Mouse (Mus musculus): Measurements from ENCODE around the gene Ankrd28.
A peak's percentile ranks its signal among the peaks of the same experiment; 100 is the strongest.

GRCm38 (mm10) chr14:31665566-31665940 lies 164.9 kb downstream of the Ankrd28 start:
- TF ChIP-seq CTCF (IDR thresholded peaks at IDR 0.05; ENCODE audit: control insufficient read depth, insufficient read depth, insufficient read length) (no peak), CEBPB (IDR thresholded peaks at IDR 0.05; ENCODE audit: low read depth) (no peak), MYOG (IDR thresholded peaks at IDR 0.05; ENCODE audit: control insufficient read depth, extremely low read depth, insufficient read length) (no peak), MYOD1 (IDR thresholded peaks at IDR 0.05; ENCODE audit: control insufficient read depth, insufficient read length, low read depth) (no peak), MAX (IDR thresholded peaks at IDR 0.05) (peak; percentile 9), USF1 (IDR thresholded peaks at IDR 0.05; ENCODE audit: low read depth) (no peak), FOSL1 (IDR thresholded peaks at IDR 0.05; ENCODE audit: insufficient read depth, low read length, poor library complexity, severe bottlenecking) (no peak)
